In the genomic region with DNA sequence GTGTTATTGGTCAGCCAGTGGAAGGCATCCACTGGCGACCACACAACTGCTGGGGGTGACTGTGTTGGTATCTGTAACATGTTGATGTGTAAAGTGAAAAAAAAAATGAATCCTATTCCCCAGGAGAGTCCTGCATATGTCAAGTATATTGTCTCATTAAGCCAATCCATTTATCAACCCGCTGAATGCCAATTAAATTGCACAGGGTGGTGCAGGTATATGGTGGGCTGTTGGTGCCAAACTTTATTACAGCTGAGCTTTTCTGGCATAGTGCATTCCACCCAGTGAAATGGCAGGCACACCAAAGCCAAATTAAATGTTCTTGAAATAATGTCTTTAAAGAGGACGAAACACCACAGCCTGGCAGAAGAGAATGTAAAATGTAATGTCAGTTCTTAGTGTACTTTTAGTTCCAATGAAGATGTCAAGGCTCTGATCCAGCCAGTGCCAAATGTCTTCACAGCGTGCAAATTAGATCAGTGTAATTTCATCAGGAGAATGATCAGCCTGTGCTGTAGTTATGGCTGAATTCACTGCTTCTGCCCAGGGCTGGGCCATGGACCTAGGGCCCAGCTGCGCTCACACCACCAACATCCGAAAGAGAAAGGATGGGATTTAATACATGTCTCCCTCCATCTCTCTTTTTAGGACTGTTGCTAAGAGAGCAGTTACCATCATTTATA, we compare ENCODE assay signal across 17 mouse cellular contexts.
DNase-seq lines count a peak whose midpoint lies in the region; ATAC-seq and TF ChIP-seq lines count a peak whose summit lies in the region.
"Had no signal": no experiment of that assay in that cellular context is flagged by ENCODE, and none has a peak within 500 bp of the region (broad histone marks: within the 10 kb centered on the region; RNA-seq: fewer than 3 reads in every experiment).

No protein-coding gene starts in this region.

- H3K4me1 ChIP-seq in hindbrain, embryonic 15.5 days (replicated peaks): peaks cover 11% of the 10 kb centered on the region
- H3K4me1 ChIP-seq in hindbrain, embryonic 12.5 days: peaks cover 3% of the 10 kb centered on the region
- no peaks in the 10 kb centered on the region for H3K4me1 ChIP-seq in midbrain, postnatal 0 days (ENCODE audit: insufficient read depth, low read length)
- H3K4me1 ChIP-seq in midbrain, embryonic 13.5 days (replicated peaks): 0 out of 2 replicates have a peak, but pooled peaks cover 6% of the 10 kb centered on the region
- peaks cover 10% of the 10 kb centered on the region; the same call in 1 of the 2 replicates for H3K4me1 ChIP-seq in hindbrain, postnatal 0 days (ENCODE audit: insufficient read depth, low read length)
- H3K4me1 ChIP-seq: embryonic facial prominence, embryonic 12.5 days; intestine, embryonic 15.5 days had no signal

- H3K4me2 ChIP-seq in hindbrain, embryonic 15.5 days: no peak overlapping the region
- no peak overlapping the region for H3K4me2 ChIP-seq in hindbrain, embryonic 12.5 days (replicated peaks)
- no peak overlapping the region for H3K4me2 ChIP-seq in midbrain, postnatal 0 days (ENCODE audit: low read depth, low read length, poor library complexity, severe bottlenecking)
- H3K4me2 ChIP-seq in midbrain, embryonic 13.5 days (replicated peaks): no peak overlapping the region
- H3K4me2 ChIP-seq in hindbrain, postnatal 0 days (ENCODE audit: low read depth, low read length): no peak overlapping the region
- H3K4me2 ChIP-seq: embryonic facial prominence, embryonic 12.5 days; heart, embryonic 12.5 days; intestine, embryonic 15.5 days had no signal

- WGBS in hindbrain, embryonic 15.5 days: 59% methylated on average over 6 of the region's 6 CpGs
- WGBS in hindbrain, embryonic 12.5 days: 82% methylated on average over 6 of the region's 6 CpGs
- WGBS in midbrain, postnatal 0 days: 76% methylated on average over 6 of the region's 6 CpGs
- whole genome bisulfite sequencing in midbrain, embryonic 13.5 days: 82% methylated on average over 6 of the region's 6 CpGs
- WGBS in hindbrain, postnatal 0 days: 53% methylated on average over 6 of the region's 6 CpGs

- no peaks in the 10 kb centered on the region for H3K36me3 ChIP-seq in hindbrain, embryonic 15.5 days
- H3K36me3 ChIP-seq in hindbrain, embryonic 12.5 days: no peaks in the 10 kb centered on the region
- H3K36me3 ChIP-seq in midbrain, postnatal 0 days (ENCODE audit: insufficient read depth, low read length): no peaks in the 10 kb centered on the region
- H3K36me3 ChIP-seq in midbrain, embryonic 13.5 days: no peaks in the 10 kb centered on the region
- H3K36me3 ChIP-seq in hindbrain, postnatal 0 days (ENCODE audit: insufficient read depth, low read length): no peaks in the 10 kb centered on the region
- H3K36me3 ChIP-seq: embryonic facial prominence, embryonic 12.5 days; heart, embryonic 12.5 days; intestine, embryonic 15.5 days had no signal

- DNase-seq in cerebellum, postnatal 14 days: peak; percentile 33 to 51
- DNase-seq in cerebellum, adult 18-20 months: no peak
- DNase-seq in midbrain, postnatal 0 days (ENCODE audit: low spot score): peak; percentile 74
- peak; percentile 71 for DNase-seq in hindbrain, postnatal 0 days (ENCODE audit: low spot score)
- DNase-seq: adrenal gland, postnatal 14 days; cerebellum, adult 11-12 months; cerebellum, postnatal 25 days; forebrain, postnatal 0 days; gastrocnemius, postnatal 25 days had no signal

- H3K9ac ChIP-seq in hindbrain, embryonic 15.5 days: no peak overlapping the region
- no peak overlapping the region for H3K9ac ChIP-seq in hindbrain, embryonic 12.5 days
- H3K9ac ChIP-seq in midbrain, postnatal 0 days (replicated peaks; ENCODE audit: low read length, poor library complexity, severe bottlenecking): no peak overlapping the region
- no peak overlapping the region for H3K9ac ChIP-seq in midbrain, embryonic 13.5 days (replicated peaks)
- no peak overlapping the region for H3K9ac ChIP-seq in hindbrain, postnatal 0 days (replicated peaks; ENCODE audit: low read length)
- H3K9ac ChIP-seq: embryonic facial prominence, embryonic 12.5 days; forebrain, postnatal 0 days; heart, embryonic 12.5 days; intestine, embryonic 15.5 days had no signal

- H3K27me3 ChIP-seq in hindbrain, embryonic 15.5 days: no peaks in the 10 kb centered on the region
- no peaks in the 10 kb centered on the region for H3K27me3 ChIP-seq in hindbrain, embryonic 12.5 days
- H3K27me3 ChIP-seq in midbrain, postnatal 0 days (ENCODE audit: insufficient read depth, low read length): no peaks in the 10 kb centered on the region
- H3K27me3 ChIP-seq in midbrain, embryonic 13.5 days: no peaks in the 10 kb centered on the region
- no peaks in the 10 kb centered on the region for H3K27me3 ChIP-seq in hindbrain, postnatal 0 days (ENCODE audit: insufficient read depth, low read length)
- H3K27me3 ChIP-seq: embryonic facial prominence, embryonic 12.5 days; heart, embryonic 12.5 days; intestine, embryonic 15.5 days had no signal

- H3K27ac ChIP-seq in hindbrain, embryonic 15.5 days (replicated peaks): 0 out of 2 replicates have a peak overlapping the region, but pooled peaks have one; percentile 20
- no peak overlapping the region for H3K27ac ChIP-seq in hindbrain, embryonic 12.5 days
- no peak overlapping the region for H3K27ac ChIP-seq in midbrain, postnatal 0 days (ENCODE audit: low read depth, low read length)
- H3K27ac ChIP-seq in midbrain, embryonic 13.5 days: no peak overlapping the region
- H3K27ac ChIP-seq in hindbrain, postnatal 0 days: no peak overlapping the region
- H3K27ac ChIP-seq: embryonic facial prominence, embryonic 12.5 days; intestine, embryonic 15.5 days had no signal

- ATAC-seq in hindbrain, embryonic 15.5 days (ENCODE audit: low FRiP score, low read depth): peak; percentile 73; the same call in 1 of the 2 replicates
- ATAC-seq in hindbrain, embryonic 12.5 days (ENCODE audit: low FRiP score): no peak
- no peak for ATAC-seq in midbrain, postnatal 0 days (ENCODE audit: low FRiP score)
- ATAC-seq in midbrain, embryonic 13.5 days: no peak
- ATAC-seq in hindbrain, postnatal 0 days: peak; percentile 89
- ATAC-seq: activated CD4-positive, CD25-positive, alpha-beta regulatory T cell, adult 4 months; forebrain, postnatal 0 days; intestine, embryonic 15.5 days; Patski had no signal

- no peaks in the 10 kb centered on the region for H3K9me3 ChIP-seq in hindbrain, embryonic 15.5 days
- no peaks in the 10 kb centered on the region for H3K9me3 ChIP-seq in hindbrain, embryonic 12.5 days (replicated peaks)
- H3K9me3 ChIP-seq in midbrain, postnatal 0 days (ENCODE audit: low read length): no peaks in the 10 kb centered on the region
- no peaks in the 10 kb centered on the region for H3K9me3 ChIP-seq in midbrain, embryonic 13.5 days
- H3K9me3 ChIP-seq in hindbrain, postnatal 0 days (ENCODE audit: low read length): no peaks in the 10 kb centered on the region
- H3K9me3 ChIP-seq: embryonic facial prominence, embryonic 12.5 days; heart, embryonic 12.5 days; intestine, embryonic 15.5 days had no signal

- TF ChIP-seq CTCF in midbrain, postnatal 0 days (IDR thresholded peaks at IDR 0.05): no peak
- no peak for TF ChIP-seq CTCF in hindbrain, postnatal 0 days (IDR thresholded peaks at IDR 0.05; ENCODE audit: low read depth)

- H3K4me3 ChIP-seq in hindbrain, embryonic 15.5 days: no peak overlapping the region
- H3K4me3 ChIP-seq in hindbrain, embryonic 12.5 days: no peak overlapping the region
- H3K4me3 ChIP-seq in midbrain, postnatal 0 days (ENCODE audit: low read depth, low read length): no peak overlapping the region
- no peak overlapping the region for H3K4me3 ChIP-seq in midbrain, embryonic 13.5 days (replicated peaks)
- no peak overlapping the region for H3K4me3 ChIP-seq in hindbrain, postnatal 0 days (ENCODE audit: low read length)
- H3K4me3 ChIP-seq: embryonic facial prominence, embryonic 12.5 days; heart, embryonic 12.5 days; intestine, embryonic 15.5 days had no signal

Comparison
In these comparisons a context has a peak if more than half of its experiments do, and no peak if none do; other contexts are left out.
1. DNase-seq: peak in cerebellum, postnatal 14 days (2 of 2), midbrain, postnatal 0 days (single experiment) and hindbrain, postnatal 0 days (single experiment); none in cerebellum, adult 18-20 months (0 of 2).
2. ATAC-seq: peak in hindbrain, embryonic 15.5 days (single experiment) and hindbrain, postnatal 0 days (single experiment); none in hindbrain, embryonic 12.5 days (single experiment), midbrain, postnatal 0 days (single experiment) and midbrain, embryonic 13.5 days (single experiment).